Mouse (Mus musculus) G1E (cell line): Measurements from ENCODE around the gene Rft1.

ENCODE experiments used
- CTCF ChIP-seq: IDR thresholded peaks from 2 replicates; pipeline ENCODE4 v1.5.1; 2012; ENCODE audit warnings: low read depth, low read length, inconsistent platforms, mixed read lengths
- GATA1 ChIP-seq: IDR thresholded peaks from 2 replicates; pipeline ENCODE4 v1.6.1; 2012; ENCODE audit warnings: borderline replicate concordance, low read length, inconsistent platforms, mixed read lengths

DNA sequence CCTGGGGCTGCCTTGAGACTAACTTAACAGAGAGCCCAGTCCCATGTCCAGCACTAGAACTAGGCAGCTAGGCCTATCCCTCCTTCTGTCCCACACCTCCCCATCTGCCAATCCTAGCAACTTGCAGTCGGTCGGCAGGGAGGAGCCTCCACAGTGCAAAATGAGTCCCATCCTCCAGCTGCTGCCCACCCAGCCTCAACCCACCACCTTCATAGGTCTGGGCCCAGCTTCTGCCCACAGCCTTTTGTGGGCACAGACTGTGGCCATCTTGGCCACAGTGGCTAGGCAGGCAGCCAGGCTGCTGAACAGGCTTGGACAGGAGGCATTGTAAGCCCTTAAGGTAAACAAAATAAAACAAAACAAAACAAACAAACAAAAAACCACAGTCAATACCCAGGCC is 22.3 kb upstream of the Rft1 start:
- TF ChIP-seq CTCF = no peak
- TF ChIP-seq GATA1 = no peak
